Mouse (Mus musculus): ENCODE data around the gene Rpusd3.

Gene Rpusd3

DNA sequence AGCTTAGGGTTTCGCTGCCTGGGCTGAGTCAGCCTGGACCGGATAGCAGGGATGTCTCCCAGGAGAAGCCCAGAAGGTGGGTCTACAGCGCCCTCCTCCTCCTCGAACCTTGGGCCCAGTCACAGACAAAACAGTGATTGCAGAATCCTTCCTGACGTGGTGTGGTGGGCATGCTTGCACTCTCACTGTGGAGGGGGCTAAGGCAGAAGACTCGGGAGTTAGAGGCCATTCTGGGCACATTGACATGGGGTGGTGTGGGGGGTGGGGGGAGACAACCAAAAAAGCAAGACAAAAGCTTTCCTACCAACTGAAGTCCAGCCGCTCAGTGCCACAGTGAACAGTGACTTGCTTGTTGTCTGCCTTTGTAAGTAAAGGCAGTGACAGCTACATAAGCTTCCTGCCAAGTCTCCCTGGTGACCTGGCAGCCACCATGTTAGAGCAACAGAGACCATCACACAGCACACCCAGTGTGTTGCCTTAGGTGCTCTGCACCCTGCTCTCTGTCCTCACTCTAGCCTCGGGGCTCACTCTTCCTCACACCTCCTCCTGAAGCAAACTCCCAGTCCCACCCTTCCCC is 34.7 kb downstream of the Rpusd3 start:
- DNase-seq = no peak

- no peak for DNase-seq
These were observed 38.7 kb downstream of the Rpusd3 start for GRCm38 (mm10) chr6:113380480-113380879.

GRCm38 (mm10) chr6:113379246-113379645 is 39.9 kb downstream of the Rpusd3 start:
- no peak for DNase-seq

DNA sequence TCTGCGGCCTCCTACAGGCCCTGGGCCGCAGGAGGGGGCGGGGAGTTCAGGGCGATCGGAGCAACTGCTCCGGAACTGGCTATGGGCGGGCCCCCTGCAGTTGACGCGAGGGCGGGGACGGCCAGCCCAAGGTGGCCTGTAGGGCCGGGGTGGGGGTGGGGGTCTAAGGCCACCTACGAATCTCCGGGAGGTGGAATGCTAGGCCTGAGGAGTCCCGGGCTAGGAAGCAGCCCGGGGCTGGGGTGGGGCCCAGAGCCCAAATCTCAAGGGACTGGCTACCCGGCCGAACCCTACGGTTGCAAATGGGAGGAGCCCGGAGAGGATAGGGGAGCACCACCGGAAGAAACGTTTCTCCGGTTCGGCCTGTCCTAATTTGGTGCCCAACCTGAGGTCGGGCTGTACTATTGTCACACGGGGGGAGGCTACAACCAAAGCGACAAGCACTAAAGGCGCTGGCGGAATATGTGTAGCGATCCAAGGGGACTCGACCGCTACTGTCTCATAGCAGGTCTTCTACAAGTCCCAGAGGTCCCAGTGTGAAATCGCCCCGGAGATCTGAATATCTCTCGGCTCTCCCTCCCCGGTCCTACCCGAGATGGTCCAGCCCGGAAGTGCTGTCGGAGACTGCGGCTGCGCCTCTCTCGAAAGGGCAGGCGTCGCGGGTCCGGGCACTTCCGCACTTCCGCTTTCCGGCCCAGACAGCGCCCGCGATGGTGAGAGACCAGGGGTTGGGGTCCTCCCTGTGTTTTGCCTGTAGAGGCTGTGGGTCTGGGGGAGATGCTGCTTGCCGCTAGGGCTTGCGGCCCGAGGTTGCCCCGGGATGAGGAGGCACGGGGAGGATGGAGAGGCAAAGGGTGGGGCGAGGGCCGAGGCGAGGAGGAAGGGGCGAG is 41.4 kb downstream of the Rpusd3 start, which contains the start of the genes Tada3 and Arpc4:
Gene Tada3, minus strand, starts transcription at position 388 of the 890 bp plus-strand sequence.
Gene Arpc4, plus strand, starts transcription at position 620 of the 890 bp plus-strand sequence.
- peak; percentile 92 for DNase-seq

DNA sequence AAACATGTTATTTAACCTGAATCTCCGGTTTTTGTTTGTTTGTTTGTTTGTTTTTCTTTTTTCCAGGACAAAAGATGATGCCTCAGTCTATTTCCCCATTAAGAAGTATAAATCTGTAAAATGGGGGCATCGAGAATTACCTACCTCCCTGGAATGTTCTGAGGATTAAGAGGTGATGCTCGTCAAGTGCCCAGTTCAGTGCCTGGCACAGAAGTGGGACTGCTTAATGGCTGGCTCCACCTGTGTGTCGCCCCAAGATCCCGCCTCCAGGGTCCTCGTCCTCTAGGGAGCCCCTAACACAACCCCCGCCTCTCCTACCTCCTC is 42.0 kb downstream of the Rpusd3 start:
- DNase-seq = no peak

- no peak for DNase-seq
These were observed 45.6 kb downstream of the Rpusd3 start for GRCm38 (mm10) chr6:113373491-113373890.

- no peak for DNase-seq
These were observed 48.8 kb downstream of the Rpusd3 start for GRCm38 (mm10) chr6:113370194-113370929.

DNA sequence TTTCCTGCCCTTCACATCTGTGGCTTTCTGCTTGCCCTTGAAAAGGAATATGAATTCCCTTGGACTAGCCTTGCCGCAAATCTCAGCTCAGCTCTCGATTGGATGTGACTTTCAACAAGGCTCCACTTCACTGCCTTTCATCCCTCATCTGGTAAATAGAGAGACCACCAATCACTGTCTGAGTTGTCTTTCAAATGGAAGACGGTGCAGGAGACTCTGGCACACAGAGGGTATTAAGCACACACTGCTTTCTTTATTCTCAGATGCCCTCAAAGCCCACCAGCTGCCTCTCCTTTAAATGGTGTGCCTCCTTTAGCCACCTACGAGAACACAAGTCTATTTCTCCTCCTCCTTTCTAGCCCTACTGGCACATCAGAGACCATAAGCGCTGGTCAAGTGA is 50.6 kb downstream of the Rpusd3 start:
- DNase-seq = no peak

GRCm38 (mm10) chr6:113368124-113368523 is 51.0 kb downstream of the Rpusd3 start:
- no peak for DNase-seq

GRCm38 (mm10) chr6:113367574-113367973 is 51.6 kb downstream of the Rpusd3 start:
- DNase-seq = no peak

DNA sequence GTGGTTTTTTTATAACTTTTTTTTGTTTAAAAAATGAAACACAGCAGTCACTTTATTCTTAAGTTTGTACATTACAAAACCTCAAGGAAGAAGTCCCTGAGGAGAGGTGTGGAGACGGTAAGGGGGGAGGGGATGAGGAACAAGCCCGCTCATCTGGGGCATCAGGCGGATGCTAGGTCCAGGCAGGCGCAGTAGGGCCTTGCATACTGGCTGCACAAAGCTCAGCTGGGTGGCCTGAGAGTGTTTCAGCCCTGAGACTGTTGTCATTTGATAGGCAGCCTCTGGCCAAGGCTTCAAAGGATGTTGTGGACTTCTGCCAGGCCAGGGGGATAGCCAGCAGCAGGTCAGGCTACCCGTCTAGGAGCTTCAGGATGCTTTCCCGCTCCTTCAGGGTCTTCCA is 52.5 kb downstream of the Rpusd3 start:
- DNase-seq = no peak

Data from cerebellum, adult 8-10 months (tissue).